Mouse (Mus musculus): ENCODE measurements at regions not wholly inside any gene's neighbourhood (a gene's known extent, or its start where the extent isn't known, plus 50 kb on each side); places are given as distances from the start of the nearest gene placed in this dataset.
"Not testable (repeated sequence)": the region's sequence is repeated elsewhere in the genome, so short reads cannot be mapped to it uniquely, and the experiment has no call there.

GRCm38 (mm10) chr12:113241373-113242193 lies 55.9 kb downstream of the Tmem121 start:
- no peak for ATAC-seq (ENCODE audit: low FRiP score)
- H3K27ac ChIP-seq: no peak overlapping the region
- no peak overlapping the region for H3K9ac ChIP-seq
- H3K4me3 ChIP-seq: no peak overlapping the region
- no peaks in the 10 kb centered on the region for H3K27me3 ChIP-seq
- WGBS: 90% methylated on average over 7 of the region's 7 CpGs
- H3K4me2 ChIP-seq (replicated peaks): no peak overlapping the region
- no peaks in the 10 kb centered on the region for H3K36me3 ChIP-seq
- no peaks in the 10 kb centered on the region for H3K9me3 ChIP-seq (replicated peaks)
- H3K4me1 ChIP-seq: no peaks in the 10 kb centered on the region

DNA sequence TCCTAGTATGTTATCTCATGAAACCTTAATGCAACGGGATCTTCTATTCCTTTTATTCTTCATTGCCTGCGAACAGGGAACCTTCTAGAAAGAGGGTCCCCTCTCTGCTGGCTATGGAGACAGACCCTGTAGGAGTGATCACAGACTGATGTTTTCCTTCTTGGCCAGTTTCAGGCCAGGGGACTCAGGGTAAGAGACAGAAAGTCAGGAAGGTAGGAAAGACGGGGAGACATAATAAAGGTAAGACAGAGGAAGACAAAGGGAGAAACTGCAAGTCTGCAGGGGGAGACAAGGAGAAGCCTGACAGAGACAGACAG lies 56.4 kb downstream of the Tmem121 start:
- Histone ChIP-seq H3K27me3 (no peaks in the 10 kb centered on the region), H3K36me3 (no peaks in the 10 kb centered on the region), H3K4me1 (no peaks in the 10 kb centered on the region), H3K27ac (no peak overlapping the region), H3K4me2 (replicated peaks) (no peak overlapping the region), H3K4me3 (no peak overlapping the region), H3K9me3 (replicated peaks) (no peaks in the 10 kb centered on the region), H3K9ac (no peak overlapping the region)
- ATAC-seq (ENCODE audit: low FRiP score): no peak
- 88% methylated on average over 3 of the region's 3 CpGs for WGBS

- no peak for ATAC-seq (ENCODE audit: low FRiP score)
- WGBS: 95% methylated on average over 2 of the region's 2 CpGs
Observed at GRCm38 (mm10) chr12:113244685-113245084, 59.0 kb downstream of the Tmem121 start.

DNA sequence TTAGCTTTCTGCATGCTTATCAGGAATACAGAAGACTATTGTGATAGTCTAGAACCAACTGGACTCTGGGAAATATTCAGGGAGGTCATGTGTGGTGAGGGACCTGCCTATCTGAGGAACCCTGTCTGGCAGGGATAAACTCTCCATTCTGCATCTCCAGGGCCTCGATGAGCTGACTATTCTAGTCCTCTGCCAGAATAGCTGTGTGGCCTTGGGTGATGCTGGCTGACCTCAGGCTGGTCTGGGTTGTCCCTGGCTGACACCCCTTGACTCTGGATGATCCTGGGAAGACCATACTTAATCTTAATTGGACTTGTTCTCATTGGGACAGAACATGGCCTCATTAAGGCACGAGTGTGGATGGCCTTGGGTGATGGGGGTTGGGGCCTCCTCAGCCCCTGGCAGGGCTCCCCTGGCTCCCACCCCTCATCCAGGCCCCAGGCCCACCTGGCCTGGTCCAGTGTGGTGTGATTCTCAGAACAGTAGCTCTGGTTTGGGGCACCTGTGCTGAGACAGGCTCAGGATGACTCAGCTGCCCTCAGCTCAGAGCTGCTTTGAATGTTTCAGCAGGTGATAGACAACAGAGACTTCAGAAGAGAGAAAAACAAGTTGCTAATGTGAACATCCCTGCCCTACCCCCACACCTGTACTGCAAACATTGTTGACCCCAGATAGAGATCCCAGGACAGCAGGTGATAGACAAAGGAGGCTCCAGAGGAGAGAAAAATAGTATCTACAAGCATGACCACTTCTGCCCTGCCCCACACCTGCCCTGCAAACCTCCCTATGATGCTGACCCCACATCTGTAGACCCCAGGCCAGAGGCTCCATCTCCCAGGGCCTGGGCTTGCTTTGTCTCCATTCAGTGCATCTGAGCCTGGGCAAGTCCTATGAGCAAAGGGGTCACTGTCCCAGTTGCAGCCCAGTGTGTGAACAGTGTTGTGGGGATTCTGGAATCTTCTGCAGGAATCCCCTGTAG lies 68.0 kb downstream of the Tmem121 start:
- H3K36me3 ChIP-seq; ATAC-seq (ENCODE audit: low FRiP score); H3K9me3 ChIP-seq (replicated peaks); H3K27me3 ChIP-seq; H3K4me3 ChIP-seq; H3K4me2 ChIP-seq (replicated peaks); H3K9ac ChIP-seq; H3K4me1 ChIP-seq; H3K27ac ChIP-seq: not testable (repeated sequence)
- WGBS: 78% methylated on average over 2 of the region's 2 CpGs

More at GRCm38 (mm10) chr12:113244685-113245084, 59.0 kb downstream of the Tmem121 start:
- Histone ChIP-seq H3K9ac (no peak overlapping the region), H3K4me3 (no peak overlapping the region), H3K4me2 (replicated peaks) (no peak overlapping the region), H3K27me3 (no peaks in the 10 kb centered on the region), H3K9me3 (replicated peaks) (no peaks in the 10 kb centered on the region), H3K4me1 (no peaks in the 10 kb centered on the region), H3K36me3 (no peaks in the 10 kb centered on the region), H3K27ac (no peak overlapping the region)

- 90% methylated on average over 3 of the region's 3 CpGs for WGBS
- Histone ChIP-seq H3K36me3 (no peaks in the 10 kb centered on the region), H3K9me3 (replicated peaks) (no peaks in the 10 kb centered on the region), H3K4me3 (no peak overlapping the region), H3K27ac (no peak overlapping the region), H3K4me2 (replicated peaks) (no peak overlapping the region), H3K27me3 (no peaks in the 10 kb centered on the region), H3K4me1 (no peaks in the 10 kb centered on the region), H3K9ac (no peak overlapping the region)
- ATAC-seq (ENCODE audit: low FRiP score): no peak
Observed at GRCm38 (mm10) chr12:113255331-113255730, 69.6 kb downstream of the Tmem121 start.

DNA sequence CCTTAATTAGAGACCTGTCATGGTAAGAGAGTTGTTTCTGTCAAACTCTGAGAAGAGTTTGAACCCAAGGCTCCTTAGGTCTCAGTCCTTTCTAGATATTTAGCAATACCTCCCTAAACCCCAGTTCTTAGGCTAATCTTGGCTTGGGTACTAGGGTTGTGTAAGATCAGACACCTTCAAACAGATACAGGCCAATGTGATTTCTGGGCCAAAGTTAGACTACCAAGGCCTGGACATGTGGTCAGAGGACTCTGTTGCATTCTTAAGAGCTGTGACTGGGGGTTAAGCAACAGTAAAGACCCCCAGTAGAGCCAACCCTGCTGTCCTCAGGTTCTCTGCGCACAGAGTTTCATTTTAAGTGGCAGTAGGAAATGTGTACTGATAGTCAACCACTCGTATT lies 70.9 kb downstream of the Tmem121 start:
- H3K9me3 ChIP-seq (replicated peaks): no peaks in the 10 kb centered on the region
- H3K4me3 ChIP-seq: no peak overlapping the region
- H3K27me3 ChIP-seq: no peaks in the 10 kb centered on the region
- H3K4me2 ChIP-seq (replicated peaks): no peak overlapping the region
- no peaks in the 10 kb centered on the region for H3K4me1 ChIP-seq
- no peak for ATAC-seq (ENCODE audit: low FRiP score)
- no peaks in the 10 kb centered on the region for H3K36me3 ChIP-seq
- no peak overlapping the region for H3K27ac ChIP-seq
- no peak overlapping the region for H3K9ac ChIP-seq
- 88% methylated on average over 2 of the region's 2 CpGs for WGBS

- H3K27me3 ChIP-seq: no peaks in the 10 kb centered on the region
- H3K36me3 ChIP-seq: no peaks in the 10 kb centered on the region
- H3K4me1 ChIP-seq: no peaks in the 10 kb centered on the region
- no peak overlapping the region for H3K4me2 ChIP-seq (replicated peaks)
- no peak overlapping the region for H3K4me3 ChIP-seq
- WGBS: 65% methylated on average over 2 of the region's 2 CpGs
- H3K27ac ChIP-seq: no peak overlapping the region
- no peak for ATAC-seq (ENCODE audit: low FRiP score)
- H3K9ac ChIP-seq: no peak overlapping the region
- H3K9me3 ChIP-seq (replicated peaks): no peaks in the 10 kb centered on the region
Observed at GRCm38 (mm10) chr12:113257243-113257642, 71.5 kb downstream of the Tmem121 start.

DNA sequence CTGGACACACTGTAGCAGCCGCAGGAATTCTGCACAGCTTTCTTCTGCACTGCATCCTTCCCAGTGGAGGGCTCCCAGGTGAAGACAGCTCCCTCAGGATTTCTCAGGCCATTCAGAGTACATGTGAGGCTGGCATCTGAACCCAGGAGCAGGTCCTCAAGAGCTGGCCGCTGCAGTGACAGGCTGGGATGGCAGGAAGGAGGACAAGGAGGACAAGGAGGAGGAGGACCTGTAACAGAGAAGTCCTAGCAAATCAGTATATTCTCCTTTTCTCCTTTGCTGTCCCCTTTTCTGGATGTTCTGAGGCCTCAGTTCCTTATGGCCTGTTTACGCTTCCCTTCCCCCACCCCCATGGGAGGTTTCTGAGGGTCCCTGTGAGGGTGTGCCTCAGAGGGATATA lies 73.7 kb downstream of the Tmem121 start:
- Histone ChIP-seq H3K9me3 (replicated peaks) (no peaks in the 10 kb centered on the region), H3K27ac (no peak overlapping the region), H3K4me1 (no peaks in the 10 kb centered on the region), H3K27me3 (no peaks in the 10 kb centered on the region), H3K9ac (no peak overlapping the region), H3K4me2 (replicated peaks) (no peak overlapping the region), H3K4me3 (no peak overlapping the region), H3K36me3 (no peaks in the 10 kb centered on the region)
- WGBS: 95% methylated on average over 3 of the region's 3 CpGs
- no peak for ATAC-seq (ENCODE audit: low FRiP score)

GRCm38 (mm10) chr12:113260304-113260703 lies 74.6 kb downstream of the Tmem121 start:
- H3K27ac ChIP-seq: no peak overlapping the region
- H3K9ac ChIP-seq: no peak overlapping the region
- no peak overlapping the region for H3K4me2 ChIP-seq (replicated peaks)
- no peak overlapping the region for H3K4me3 ChIP-seq
- 92% methylated on average over 6 of the region's 6 CpGs for WGBS
- H3K9me3 ChIP-seq (replicated peaks): no peaks in the 10 kb centered on the region
- H3K27me3 ChIP-seq: no peaks in the 10 kb centered on the region
- H3K36me3 ChIP-seq: no peaks in the 10 kb centered on the region
- no peaks in the 10 kb centered on the region for H3K4me1 ChIP-seq
- no peak for ATAC-seq (ENCODE audit: low FRiP score)

DNA sequence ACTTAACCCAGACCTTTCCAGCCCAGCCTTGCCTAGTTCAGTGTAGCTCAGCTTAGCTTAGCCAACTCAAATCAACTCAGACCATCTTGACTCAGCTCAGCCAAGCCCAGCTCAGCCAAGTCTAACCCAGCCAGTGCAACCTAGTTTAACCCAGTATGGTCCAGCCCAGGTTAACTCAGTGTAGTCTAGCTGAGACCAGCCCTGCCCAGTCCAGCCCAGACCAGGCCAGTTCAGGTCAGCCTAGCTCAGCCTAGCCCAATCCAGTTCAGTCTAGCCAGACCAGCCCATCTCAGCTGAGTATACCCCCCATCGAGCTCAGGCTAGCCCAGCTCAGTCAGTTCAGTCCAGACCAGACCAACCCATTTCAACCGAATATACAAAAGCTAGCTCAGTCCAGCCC lies 90.2 kb downstream of the Tmem121 start:
- 72% methylated on average over 2 of the region's 2 CpGs for whole genome bisulfite sequencing
- H3K27me3 ChIP-seq: no peaks in the 10 kb centered on the region
- no peak overlapping the region for H3K4me3 ChIP-seq
- H3K4me2 ChIP-seq (replicated peaks): no peak overlapping the region
- no peak overlapping the region for H3K9ac ChIP-seq
- H3K27ac ChIP-seq: no peak overlapping the region
- ATAC-seq (ENCODE audit: low FRiP score): peak; percentile 51
- H3K36me3 ChIP-seq: no peaks in the 10 kb centered on the region
- H3K4me1 ChIP-seq: no peaks in the 10 kb centered on the region
- no peaks in the 10 kb centered on the region for H3K9me3 ChIP-seq (replicated peaks)

DNA sequence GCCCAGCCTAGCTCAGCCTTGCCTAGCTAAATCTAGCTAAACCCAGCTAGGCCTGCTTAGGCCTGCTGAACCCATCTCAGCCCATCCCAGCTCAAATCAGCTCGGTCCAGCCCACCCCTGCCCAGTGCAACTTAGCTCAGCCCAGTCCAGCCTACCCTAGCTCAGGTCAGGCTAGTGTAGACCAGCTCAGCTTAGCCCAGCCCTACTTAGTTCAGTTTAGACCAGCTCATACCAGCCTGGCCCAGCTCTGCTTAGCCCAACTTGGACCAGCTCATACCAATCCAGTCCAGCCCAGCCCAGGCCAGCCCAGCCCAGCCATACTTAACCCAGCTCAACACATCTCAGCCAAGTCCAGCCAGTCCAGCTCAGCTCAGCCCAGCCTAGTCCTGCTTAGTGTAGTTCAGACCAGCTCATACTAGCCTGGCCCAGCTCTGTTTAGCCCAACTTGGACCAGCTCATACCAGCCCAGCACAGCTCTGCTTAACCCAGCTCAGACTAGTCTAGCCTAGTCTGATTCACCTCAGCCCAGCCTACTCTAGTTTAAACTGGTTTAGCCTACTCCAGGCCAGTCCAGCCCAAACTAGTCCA lies 90.7 kb downstream of the Tmem121 start:
- Histone ChIP-seq H3K27ac (no peak overlapping the region), H3K36me3 (no peaks in the 10 kb centered on the region), H3K9ac (no peak overlapping the region), H3K9me3 (replicated peaks) (no peaks in the 10 kb centered on the region), H3K4me3 (no peak overlapping the region), H3K27me3 (no peaks in the 10 kb centered on the region), H3K4me2 (replicated peaks) (no peak overlapping the region), H3K4me1 (no peaks in the 10 kb centered on the region)
- WGBS: 93% methylated on average over 1 of the region's 1 CpGs
- peak; percentile 41 for ATAC-seq (ENCODE audit: low FRiP score)

- H3K27me3 ChIP-seq: no peaks in the 10 kb centered on the region
- H3K4me2 ChIP-seq (replicated peaks): no peak overlapping the region
- H3K4me3 ChIP-seq: no peak overlapping the region
- no peak overlapping the region for H3K27ac ChIP-seq
- no peak for ATAC-seq (ENCODE audit: low FRiP score)
- H3K4me1 ChIP-seq: no peaks in the 10 kb centered on the region
- no peaks in the 10 kb centered on the region for H3K36me3 ChIP-seq
- no peak overlapping the region for H3K9ac ChIP-seq
- 90% methylated on average over 5 of the region's 5 CpGs for WGBS
- H3K9me3 ChIP-seq (replicated peaks): no peaks in the 10 kb centered on the region
Observed at GRCm38 (mm10) chr12:113277741-113278140, 92.0 kb downstream of the Tmem121 start.

Measured in hindbrain, embryonic 12.5 days (tissue).